Mouse (Mus musculus): ENCODE measurements around the gene Ppp1r18. TPM values are rescaled to one million over a fixed set of nuclear protein-coding genes. Genes with fewer than 3 reads are reported as not detected.

Gene Ppp1r18
- polyA plus RNA-seq, 1 experiment from 2014 or later: 24.1 TPM

- peak; percentile 97 for DNase-seq (ENCODE audit: low spot score)
- Histone ChIP-seq H3K27ac (replicated peaks; ENCODE audit: low read depth, low read length) (no peak within 1 kb of the TSS; the same call in 1 of the 2 replicates), H3K4me1 (ENCODE audit: control insufficient read depth, insufficient read depth, low read length) (no peaks in the 10 kb centered on the region), H3K9me3 (replicated peaks; ENCODE audit: control insufficient read depth, low read length) (no peaks in the 10 kb centered on the region), H3K9ac (replicated peaks; ENCODE audit: low read length) (peak within 1 kb of the TSS; percentile 75), H3K36me3 (replicated peaks; ENCODE audit: control insufficient read depth, insufficient read depth, low read depth, low read length) (peaks cover 3% of the 10 kb centered on the region; the same call in 1 of the 2 replicates), H3K4me3 (ENCODE audit: low read depth, low read length) (peak within 1 kb of the TSS; percentile 86), H3K4me2 (ENCODE audit: low read depth, low read length) (peak within 1 kb of the TSS; percentile 38), H3K27me3 (ENCODE audit: control insufficient read depth, insufficient read depth, low read length) (no peaks in the 10 kb centered on the region)
- ATAC-seq (replicated peaks; ENCODE audit: insufficient number of reproducible peaks, low FRiP score, low TSS enrichment, low read depth): peak; percentile 85
- 6% methylated on average over 66 of the region's 66 CpGs for WGBS
Measured at GRCm38 (mm10) chr17:35879245-35880057, 14.1 kb downstream of the Ppp1r18 start, which contains the start of gene Dhx16. Gene Dhx16 (plus strand): TSS chr17:35879819.

DNA sequence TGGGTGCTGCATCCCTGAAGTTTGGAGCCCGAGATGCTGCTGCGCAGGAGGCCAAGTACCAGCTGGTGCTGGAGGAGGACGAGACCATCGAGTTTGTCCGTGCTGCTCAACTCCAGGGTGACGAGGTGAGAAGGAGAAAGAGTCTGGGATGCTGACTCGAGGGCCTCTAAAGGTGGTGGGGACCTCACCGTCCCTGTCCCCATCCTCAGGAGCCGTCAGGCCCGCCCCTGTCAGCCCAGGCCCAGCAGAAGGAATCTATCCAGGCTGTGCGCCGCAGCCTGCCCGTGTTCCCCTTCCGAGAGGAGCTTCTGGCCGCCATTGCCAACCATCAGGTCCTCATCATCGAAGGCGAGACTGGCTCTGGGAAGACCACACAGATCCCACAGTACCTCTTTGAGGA lies 17.5 kb downstream of the Ppp1r18 start:
- ATAC-seq (replicated peaks; ENCODE audit: insufficient number of reproducible peaks, low FRiP score, low TSS enrichment, low read depth): no peak
- Histone ChIP-seq H3K9ac (replicated peaks; ENCODE audit: low read length) (no peak overlapping the region), H3K36me3 (replicated peaks; ENCODE audit: control insufficient read depth, insufficient read depth, low read depth, low read length) (peaks cover 9% of the 10 kb centered on the region), H3K4me2 (ENCODE audit: low read depth, low read length) (no peak overlapping the region; the same call in 1 of the 2 replicates), H3K27ac (replicated peaks; ENCODE audit: low read depth, low read length) (no peak overlapping the region), H3K27me3 (ENCODE audit: control insufficient read depth, insufficient read depth, low read length) (no peaks in the 10 kb centered on the region), H3K4me3 (ENCODE audit: low read depth, low read length) (no peak overlapping the region), H3K4me1 (ENCODE audit: control insufficient read depth, insufficient read depth, low read length) (no peaks in the 10 kb centered on the region), H3K9me3 (replicated peaks; ENCODE audit: control insufficient read depth, low read length) (no peaks in the 10 kb centered on the region)
- WGBS: 90% methylated on average over 17 of the region's 17 CpGs
- no peak for DNase-seq (ENCODE audit: low spot score)

DNA sequence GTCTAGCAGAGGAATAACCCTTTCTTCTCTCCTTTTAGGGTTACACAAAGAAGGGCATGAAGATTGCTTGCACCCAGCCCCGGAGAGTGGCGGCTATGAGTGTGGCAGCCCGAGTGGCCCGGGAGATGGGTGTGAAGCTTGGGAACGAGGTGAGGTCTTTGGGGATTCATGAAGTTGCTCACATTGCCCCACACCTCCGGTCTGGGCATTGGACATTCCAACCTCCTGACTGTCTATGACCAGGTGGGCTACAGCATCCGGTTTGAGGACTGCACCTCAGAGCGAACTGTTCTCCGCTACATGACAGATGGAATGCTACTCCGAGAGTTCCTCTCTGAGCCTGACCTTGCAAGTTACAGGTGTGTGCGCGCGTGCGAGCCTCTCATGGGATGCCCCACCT lies 18.4 kb downstream of the Ppp1r18 start:
- H3K27me3 ChIP-seq (ENCODE audit: control insufficient read depth, insufficient read depth, low read length): no peaks in the 10 kb centered on the region
- H3K27ac ChIP-seq (replicated peaks; ENCODE audit: low read depth, low read length): no peak overlapping the region

GRCm38 (mm10) chr17:35887725-35888124 lies 22.3 kb downstream of the Ppp1r18 start:
- peaks cover 19% of the 10 kb centered on the region for H3K36me3 ChIP-seq (replicated peaks; ENCODE audit: control insufficient read depth, insufficient read depth, low read depth, low read length)
- no peaks in the 10 kb centered on the region for H3K4me1 ChIP-seq (ENCODE audit: control insufficient read depth, insufficient read depth, low read length)
- no peaks in the 10 kb centered on the region for H3K27me3 ChIP-seq (ENCODE audit: control insufficient read depth, insufficient read depth, low read length)
- no peaks in the 10 kb centered on the region for H3K9me3 ChIP-seq (replicated peaks; ENCODE audit: control insufficient read depth, low read length)
- DNase-seq (ENCODE audit: low spot score): no peak
- H3K4me3 ChIP-seq (ENCODE audit: low read depth, low read length): no peak overlapping the region
- no peak overlapping the region for H3K9ac ChIP-seq (replicated peaks; ENCODE audit: low read length)
- H3K4me2 ChIP-seq (ENCODE audit: low read depth, low read length): no peak overlapping the region
- ATAC-seq (replicated peaks; ENCODE audit: insufficient number of reproducible peaks, low FRiP score, low TSS enrichment, low read depth): no peak
- no peak overlapping the region for H3K27ac ChIP-seq (replicated peaks; ENCODE audit: low read depth, low read length)
- 87% methylated on average over 13 of the region's 17 CpGs for WGBS

More for the DNA sequence above, 18.4 kb downstream of the Ppp1r18 start:
- WGBS: 90% methylated on average over 14 of the region's 14 CpGs
- no peak overlapping the region for H3K9ac ChIP-seq (replicated peaks; ENCODE audit: low read length)
- H3K4me3 ChIP-seq (ENCODE audit: low read depth, low read length): no peak overlapping the region
- peaks cover 9% of the 10 kb centered on the region for H3K36me3 ChIP-seq (replicated peaks; ENCODE audit: control insufficient read depth, insufficient read depth, low read depth, low read length)
- no peaks in the 10 kb centered on the region for H3K9me3 ChIP-seq (replicated peaks; ENCODE audit: control insufficient read depth, low read length)
- ATAC-seq (replicated peaks; ENCODE audit: insufficient number of reproducible peaks, low FRiP score, low TSS enrichment, low read depth): no peak
- no peak overlapping the region for H3K4me2 ChIP-seq (ENCODE audit: low read depth, low read length)
- no peak for DNase-seq (ENCODE audit: low spot score)
- no peaks in the 10 kb centered on the region for H3K4me1 ChIP-seq (ENCODE audit: control insufficient read depth, insufficient read depth, low read length)

- H3K9me3 ChIP-seq (replicated peaks; ENCODE audit: control insufficient read depth, low read length): no peaks in the 10 kb centered on the region
- H3K9ac ChIP-seq (replicated peaks; ENCODE audit: low read length): peak within 1 kb of the TSS; percentile 74
- WGBS: under 1% methylated on average over 76 of the region's 86 CpGs
- H3K27ac ChIP-seq (replicated peaks; ENCODE audit: low read depth, low read length): peak within 1 kb of the TSS; percentile 61; the same call in 1 of the 2 replicates
- peak within 1 kb of the TSS; percentile 70 for H3K4me3 ChIP-seq (ENCODE audit: low read depth, low read length)
- H3K27me3 ChIP-seq (ENCODE audit: control insufficient read depth, insufficient read depth, low read length): no peaks in the 10 kb centered on the region
- H3K4me2 ChIP-seq (ENCODE audit: low read depth, low read length): peak within 1 kb of the TSS; percentile 94
- no peaks in the 10 kb centered on the region; the same call in 1 of the 2 replicates for H3K4me1 ChIP-seq (ENCODE audit: control insufficient read depth, insufficient read depth, low read length)
- ATAC-seq (replicated peaks; ENCODE audit: insufficient number of reproducible peaks, low FRiP score, low TSS enrichment, low read depth): peak; percentile 91
- peaks cover 7% of the 10 kb centered on the region for H3K36me3 ChIP-seq (replicated peaks; ENCODE audit: control insufficient read depth, insufficient read depth, low read depth, low read length)
- DNase-seq (ENCODE audit: low spot score): peak; percentile 94
Measured at GRCm38 (mm10) chr17:35896781-35897643, 31.6 kb downstream of the Ppp1r18 start, which contains the start of gene 2310061I04Rik. Gene 2310061I04Rik (minus strand): TSS chr17:35897431.

- H3K27ac ChIP-seq (replicated peaks; ENCODE audit: low read depth, low read length): no peak overlapping the region
- no peaks in the 10 kb centered on the region for H3K9me3 ChIP-seq (replicated peaks; ENCODE audit: control insufficient read depth, low read length)
- no peak for DNase-seq (ENCODE audit: low spot score)
- H3K27me3 ChIP-seq (ENCODE audit: control insufficient read depth, insufficient read depth, low read length): no peaks in the 10 kb centered on the region
- no peaks in the 10 kb centered on the region; the same call in 1 of the 2 replicates for H3K4me1 ChIP-seq (ENCODE audit: control insufficient read depth, insufficient read depth, low read length)
- H3K9ac ChIP-seq (replicated peaks; ENCODE audit: low read length): peak overlapping the region; percentile 39; the same call in 1 of the 2 replicates
- peak; percentile 21; the same call in 1 of the 2 replicates for ATAC-seq (replicated peaks; ENCODE audit: insufficient number of reproducible peaks, low FRiP score, low TSS enrichment, low read depth)
- no peak overlapping the region for H3K4me3 ChIP-seq (ENCODE audit: low read depth, low read length)
- H3K4me2 ChIP-seq (ENCODE audit: low read depth, low read length): peak overlapping the region; percentile 20
- WGBS: 44% methylated on average over 23 of the region's 23 CpGs
- H3K36me3 ChIP-seq (replicated peaks; ENCODE audit: control insufficient read depth, insufficient read depth, low read depth, low read length): peaks cover 4% of the 10 kb centered on the region
Measured at GRCm38 (mm10) chr17:35897644-35898573, 32.5 kb downstream of the Ppp1r18 start.

- Histone ChIP-seq H3K27me3 (ENCODE audit: control insufficient read depth, insufficient read depth, low read length) (no peaks in the 10 kb centered on the region), H3K27ac (replicated peaks; ENCODE audit: low read depth, low read length) (no peak overlapping the region), H3K4me3 (ENCODE audit: low read depth, low read length) (no peak overlapping the region), H3K9me3 (replicated peaks; ENCODE audit: control insufficient read depth, low read length) (no peaks in the 10 kb centered on the region), H3K36me3 (replicated peaks; ENCODE audit: control insufficient read depth, insufficient read depth, low read depth, low read length) (peaks cover 2% of the 10 kb centered on the region), H3K9ac (replicated peaks; ENCODE audit: low read length) (no peak overlapping the region), H3K4me1 (ENCODE audit: control insufficient read depth, insufficient read depth, low read length) (no peaks in the 10 kb centered on the region; the same call in 1 of the 2 replicates), H3K4me2 (ENCODE audit: low read depth, low read length) (no peak overlapping the region)
- no peak for DNase-seq (ENCODE audit: low spot score)
- WGBS: 84% methylated on average over 3 of the region's 3 CpGs
- no peak for ATAC-seq (replicated peaks; ENCODE audit: insufficient number of reproducible peaks, low FRiP score, low TSS enrichment, low read depth)
Measured at GRCm38 (mm10) chr17:35900636-35901035, 35.2 kb downstream of the Ppp1r18 start.
